Comparison of ENCODE assay signal across 28 mouse cellular contexts in genomic region chr10:119187720-119188119, GRCm38 (mm10).
"Had no signal": no experiment of that assay in that cellular context is flagged by ENCODE, and none has a peak within 500 bp of the region (broad histone marks: within the 10 kb centered on the region; RNA-seq: fewer than 3 reads in every experiment).

No protein-coding gene starts in this region.

- H3K27me3 ChIP-seq: heart, embryonic 13.5 days; heart, embryonic 15.5 days; hindbrain, embryonic 13.5 days; hindbrain, embryonic 15.5 days; intestine, embryonic 15.5 days; limb, embryonic 13.5 days; limb, embryonic 15.5 days; liver, embryonic 12.5 days had no signal

- DNase-seq: gastrocnemius, adult 2 months; gastrocnemius, postnatal 10 days; gastrocnemius, postnatal 25 days; heart, adult 18-20 months; heart, postnatal 14 days; heart, postnatal 36 days; kidney, adult 18-20 months; kidney, adult 8-10 months; kidney, postnatal 10 days; kidney, postnatal 25 days; kidney, postnatal 4 days; layer of hippocampus, adult 9-11 months; layer of hippocampus, postnatal 36 days; left cerebral cortex, postnatal 4 days had no signal

- H3K4me2 ChIP-seq: heart, embryonic 13.5 days; heart, embryonic 15.5 days; hindbrain, embryonic 13.5 days; hindbrain, embryonic 15.5 days; intestine, embryonic 15.5 days; limb, embryonic 13.5 days; limb, embryonic 15.5 days; liver, embryonic 12.5 days had no signal

- ATAC-seq: hindbrain, postnatal 0 days; inflammation-experienced regulatory T-cells, adult 6 months; intestine, embryonic 15.5 days; intestine, postnatal 0 days; liver, embryonic 12.5 days had no signal

- H3K4me3 ChIP-seq: gastrocnemius, adult 2 months; heart, embryonic 10.5 days; heart, embryonic 13.5 days; heart, embryonic 15.5 days; hindbrain, embryonic 13.5 days; hindbrain, embryonic 15.5 days; intestine, embryonic 15.5 days; layer of hippocampus, adult 2 months; limb, embryonic 13.5 days; limb, embryonic 15.5 days; liver, embryonic 12.5 days had no signal

- H3K4me1 ChIP-seq: hindbrain, embryonic 13.5 days; hindbrain, embryonic 15.5 days; intestine, embryonic 15.5 days; limb, embryonic 13.5 days; limb, embryonic 15.5 days had no signal

- H3K9me3 ChIP-seq: heart, embryonic 10.5 days; heart, embryonic 13.5 days; heart, embryonic 15.5 days; hindbrain, embryonic 13.5 days; hindbrain, embryonic 15.5 days; intestine, embryonic 15.5 days; limb, embryonic 13.5 days; limb, embryonic 15.5 days; liver, embryonic 12.5 days had no signal

- H3K9ac ChIP-seq: heart, embryonic 13.5 days; heart, embryonic 15.5 days; hindbrain, embryonic 13.5 days; hindbrain, embryonic 15.5 days; intestine, embryonic 15.5 days; limb, embryonic 13.5 days; limb, embryonic 15.5 days; liver, embryonic 12.5 days; liver, embryonic 14.5 days had no signal

- H3K27ac ChIP-seq: gastrocnemius, adult 2 months; heart, embryonic 10.5 days; heart, embryonic 13.5 days; heart, embryonic 15.5 days; hindbrain, embryonic 13.5 days; hindbrain, embryonic 15.5 days; hindbrain, postnatal 0 days; intestine, embryonic 15.5 days; layer of hippocampus, adult 2 months; limb, embryonic 13.5 days; limb, embryonic 15.5 days; liver, embryonic 12.5 days; liver, embryonic 14.5 days had no signal

- H3K36me3 ChIP-seq: heart, embryonic 10.5 days; heart, embryonic 13.5 days; heart, embryonic 15.5 days; hindbrain, embryonic 13.5 days; hindbrain, embryonic 15.5 days; intestine, embryonic 15.5 days; limb, embryonic 13.5 days; limb, embryonic 15.5 days; liver, embryonic 12.5 days had no signal
